Mouse (Mus musculus) liver, embryonic 16.5 days (tissue): ENCODE data around the gene Paqr9. TPM values are rescaled to one million over a fixed set of nuclear protein-coding genes. Genes with fewer than 3 reads are reported as not detected.

Experiments
- ATAC-seq: fragments of 200-750 bp; cut with Nextera tagmentation; 2 replicates; pipeline ENCODE4 v1.8.0; 2017; ENCODE audit warnings: low read depth, mild to moderate bottlenecking, moderate number of reproducible peaks, moderate library complexity
- H3K27ac ChIP-seq: fragments of 300-500 bp; sonication (generic); 2 replicates; pipeline ENCODE4 v1.5.1; 2014; ENCODE audit warnings: mild to moderate bottlenecking, low read length
- H3K27me3 ChIP-seq: fragments of 300-500 bp; sonication (generic); 2 replicates; pipeline ENCODE4 v1.6.1; 2014; ENCODE audit warnings: low read depth, low read length, mixed read lengths; ENCODE audit not compliant: control insufficient read depth, insufficient read depth
- H3K36me3 ChIP-seq: fragments of 300-500 bp; sonication (generic); 2 replicates; pipeline ENCODE4 v1.6.1; 2014; ENCODE audit warnings: mild to moderate bottlenecking; ENCODE audit not compliant: control insufficient read depth, insufficient read depth
- H3K4me1 ChIP-seq: fragments of 300-500 bp; sonication (generic); 2 replicates; pipeline ENCODE4 v1.6.1; 2014; ENCODE audit warnings: low read depth, low read length, mixed read lengths; ENCODE audit not compliant: control insufficient read depth
- H3K4me2 ChIP-seq: fragments of 300-500 bp; sonication (generic); 2 replicates; pipeline ENCODE4 v1.6.1; 2014; ENCODE audit warnings: low read depth, low read length, mixed read lengths
- H3K4me3 ChIP-seq: fragments of 300-500 bp; sonication (generic); 2 replicates; pipeline ENCODE4 v1.5.1; 2014; ENCODE audit warnings: low read depth, mild to moderate bottlenecking, low read length
- H3K9ac ChIP-seq: fragments of 300-500 bp; sonication (generic); 2 replicates; pipeline ENCODE4 v1.6.1; 2014; ENCODE audit warnings: low read depth, low read length
- H3K9me3 ChIP-seq: fragments of 300-500 bp; sonication (generic); replicated peaks from 2 replicates; pipeline ENCODE4 v1.6.1; 2016; ENCODE audit warnings: low read length; ENCODE audit not compliant: control insufficient read depth
- WGBS: fragments of 180-500 bp; shearing (Covaris S2); extraction: QIAGEN DNeasy Blood & Tissue Kit; methylation state at CpG from one replicate; pipeline ENCODE4 v1.1.7; 2014; ENCODE audit not compliant: insufficient replicate concordance; 5-methylcytosine and 5-hydroxymethylcytosine counted together
- polyA plus RNA-seq: library from polyadenylated mRNA; unstranded; fragments of >200 nt; fragmentation: Nextera tagmentation; extraction: Ambion mirVana; gene quantifications from 2 replicates; pipeline ENCODE4 v1.2.1, GENCODE M21; 2015

Gene Paqr9
- polyA plus RNA-seq, 1 experiment from 2014 or later = 6.7 TPM

- no peaks in the 10 kb centered on the region for H3K9me3 ChIP-seq
- no peak overlapping the region for H3K4me3 ChIP-seq
- H3K27me3 ChIP-seq = peaks cover 14% of the 10 kb centered on the region
- WGBS = 46% methylated on average over 16 of the region's 16 CpGs
- H3K4me2 ChIP-seq = no peak overlapping the region
- peak overlapping the region; percentile 68 for H3K27ac ChIP-seq
- no peaks in the 10 kb centered on the region for H3K36me3 ChIP-seq
- H3K4me1 ChIP-seq = no peaks in the 10 kb centered on the region
- H3K9ac ChIP-seq = no peak overlapping the region
- peak; percentile 93 for ATAC-seq
Observed at GRCm38 (mm10) chr9:95581021-95581757, 21.7 kb downstream of the Paqr9 start.

DNA sequence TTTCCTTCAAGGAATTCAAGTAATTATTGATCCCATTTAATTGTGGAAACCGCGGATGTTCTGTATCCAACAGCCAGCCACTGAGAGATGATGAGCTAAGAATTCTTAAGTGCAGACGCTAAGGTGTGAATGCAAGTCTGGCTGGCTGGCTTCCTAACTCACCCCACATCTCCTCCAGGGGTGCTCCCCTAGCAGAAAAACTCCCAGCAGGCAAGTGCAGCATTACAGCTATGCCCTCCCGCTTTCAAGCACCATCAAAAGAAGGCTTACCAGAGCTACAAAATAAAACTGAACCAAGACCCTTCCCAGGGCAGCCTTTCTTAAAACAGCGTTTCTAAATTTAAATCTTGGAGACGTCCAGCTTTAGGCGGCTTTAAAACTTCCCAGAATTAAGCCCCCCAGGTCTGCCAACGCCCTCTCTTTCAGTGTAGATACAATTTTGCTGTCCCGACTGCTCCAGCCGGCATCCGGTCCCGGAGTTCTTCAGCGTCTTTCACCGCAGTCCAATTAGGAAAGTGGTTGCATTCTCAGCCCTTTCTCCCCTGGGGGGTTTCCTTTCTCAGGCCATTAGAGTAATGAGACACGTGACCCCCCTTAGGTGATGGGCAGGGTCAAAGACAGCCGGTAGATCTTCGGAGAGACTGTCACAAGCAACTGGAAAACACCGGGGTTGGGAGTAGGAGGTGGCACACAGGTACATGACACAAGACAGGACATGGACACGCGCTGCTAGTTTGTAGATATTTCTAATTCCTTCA lies 22.5 kb downstream of the Paqr9 start:
- H3K9ac ChIP-seq = peak overlapping the region; percentile 10; the same call in 1 of the 2 replicates
- H3K27me3 ChIP-seq = peaks cover 14% of the 10 kb centered on the region
- no peak for ATAC-seq
- WGBS = 13% methylated on average over 20 of the region's 20 CpGs
- H3K9me3 ChIP-seq = no peaks in the 10 kb centered on the region
- H3K4me3 ChIP-seq = 0 out of 2 replicates have a peak overlapping the region, but pooled peaks have one; percentile 4
- peak overlapping the region; percentile 68 for H3K27ac ChIP-seq
- H3K4me2 ChIP-seq = peak overlapping the region; percentile 35
- H3K4me1 ChIP-seq = no peaks in the 10 kb centered on the region
- H3K36me3 ChIP-seq = no peaks in the 10 kb centered on the region

DNA sequence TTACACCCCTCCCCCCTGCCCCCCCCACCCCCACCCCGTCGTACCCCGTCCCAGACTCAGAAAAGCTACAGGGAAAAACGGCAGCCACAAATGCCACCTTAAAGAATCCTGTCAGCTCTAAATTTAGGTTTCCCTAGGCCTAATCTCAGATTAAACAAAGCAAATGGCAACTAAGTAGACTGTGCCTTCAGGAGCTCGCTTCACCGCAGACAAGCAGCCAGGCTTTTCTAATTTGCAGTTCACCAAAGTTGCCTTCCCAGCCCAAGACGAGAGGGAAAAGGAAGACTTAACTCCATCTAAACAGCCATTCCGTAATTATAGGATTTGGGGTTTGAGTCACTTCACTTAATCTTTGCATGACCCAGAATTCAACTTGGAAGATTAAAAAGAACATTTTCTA lies 23.1 kb downstream of the Paqr9 start:
- H3K36me3 ChIP-seq = no peaks in the 10 kb centered on the region
- H3K9me3 ChIP-seq = no peaks in the 10 kb centered on the region
- no peak overlapping the region for H3K4me3 ChIP-seq
- H3K4me1 ChIP-seq = no peaks in the 10 kb centered on the region
- H3K27me3 ChIP-seq = peaks cover 14% of the 10 kb centered on the region
- H3K9ac ChIP-seq = no peak overlapping the region
- 22% methylated on average over 8 of the region's 8 CpGs for WGBS
- H3K27ac ChIP-seq = no peak overlapping the region
- no peak for ATAC-seq
- peak overlapping the region; percentile 35 for H3K4me2 ChIP-seq

GRCm38 (mm10) chr9:95586046-95586445 lies 26.6 kb downstream of the Paqr9 start:
- 69% methylated on average over 5 of the region's 5 CpGs for WGBS
- no peaks in the 10 kb centered on the region for H3K4me1 ChIP-seq
- H3K27me3 ChIP-seq = peaks cover 12% of the 10 kb centered on the region
- H3K9ac ChIP-seq = no peak overlapping the region
- ATAC-seq = no peak
- no peak overlapping the region for H3K27ac ChIP-seq
- no peak overlapping the region for H3K4me2 ChIP-seq
- no peaks in the 10 kb centered on the region for H3K36me3 ChIP-seq
- H3K4me3 ChIP-seq = no peak overlapping the region
- H3K9me3 ChIP-seq = no peaks in the 10 kb centered on the region

- no peaks in the 10 kb centered on the region for H3K9me3 ChIP-seq
- H3K9ac ChIP-seq = no peak overlapping the region
- no peaks in the 10 kb centered on the region for H3K36me3 ChIP-seq
- H3K4me3 ChIP-seq = no peak overlapping the region
- H3K27ac ChIP-seq = no peak overlapping the region
- 71% methylated on average over 7 of the region's 7 CpGs for WGBS
- ATAC-seq = no peak
- no peaks in the 10 kb centered on the region for H3K4me1 ChIP-seq
- H3K27me3 ChIP-seq = no peaks in the 10 kb centered on the region; the same call in 1 of the 2 replicates
- H3K4me2 ChIP-seq = no peak overlapping the region
Observed at GRCm38 (mm10) chr9:95588070-95588469, 28.6 kb downstream of the Paqr9 start.

DNA sequence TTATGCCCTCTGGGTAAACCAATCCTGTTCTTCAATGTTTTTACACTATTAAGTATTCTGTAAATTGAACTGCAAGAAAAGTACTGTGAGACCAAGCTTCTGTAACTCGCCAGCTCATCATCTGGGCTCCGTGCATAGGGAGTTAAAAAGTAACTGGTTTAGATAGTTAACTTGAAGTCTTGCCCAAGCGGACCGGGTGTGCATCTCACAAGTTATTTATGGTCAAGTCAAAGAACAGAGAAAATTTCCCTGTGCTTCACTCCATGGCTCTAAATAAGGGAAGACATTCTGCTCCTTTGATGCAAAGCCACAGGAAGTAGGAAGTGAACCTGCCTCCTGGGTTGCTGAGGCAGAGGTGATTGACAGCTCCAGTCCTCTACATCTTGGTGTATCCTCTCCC lies 34.8 kb downstream of the Paqr9 start:
- Histone ChIP-seq H3K4me3 (no peak overlapping the region), H3K9ac (no peak overlapping the region), H3K4me2 (no peak overlapping the region), H3K9me3 (no peaks in the 10 kb centered on the region), H3K4me1 (no peaks in the 10 kb centered on the region), H3K27me3 (no peaks in the 10 kb centered on the region), H3K27ac (no peak overlapping the region), H3K36me3 (no peaks in the 10 kb centered on the region)
- ATAC-seq = no peak
- 51% methylated on average over 4 of the region's 4 CpGs for WGBS

DNA sequence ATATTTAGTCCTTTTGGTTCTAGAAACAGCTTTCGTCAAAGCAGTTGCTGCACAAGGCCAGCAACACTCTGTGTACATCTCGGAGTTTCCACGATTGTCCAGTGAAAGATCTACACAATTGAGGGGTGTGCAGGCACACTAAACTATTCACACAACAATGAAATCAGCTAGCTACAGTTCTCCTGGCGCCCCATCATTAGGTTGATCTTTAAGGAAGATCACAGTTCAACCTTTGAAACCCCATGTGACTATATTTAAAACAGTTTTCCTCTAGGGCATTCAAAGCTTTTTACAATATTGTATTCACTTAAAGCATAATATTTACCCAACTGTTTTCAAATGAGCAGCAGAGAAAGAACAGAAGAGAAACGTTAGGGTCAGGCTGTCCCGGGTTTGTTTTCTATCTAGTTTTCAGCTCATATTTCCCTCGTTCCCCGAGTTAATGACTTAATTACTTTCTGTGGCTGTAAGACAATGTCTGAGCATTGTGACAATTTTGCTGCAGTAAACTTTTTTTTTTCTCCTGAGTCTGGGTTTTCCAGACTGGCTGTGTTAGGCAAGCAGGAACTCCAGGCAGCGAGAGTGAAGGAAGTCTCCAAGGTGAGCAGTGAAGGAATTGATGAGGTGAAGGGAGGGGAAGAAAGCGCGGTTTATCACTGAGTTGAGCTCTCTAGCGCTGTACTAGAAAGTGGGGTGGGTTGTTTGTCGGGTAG lies 38.2 kb downstream of the Paqr9 start:
- no peak overlapping the region for H3K27ac ChIP-seq
- H3K36me3 ChIP-seq = no peaks in the 10 kb centered on the region
- H3K4me1 ChIP-seq = no peaks in the 10 kb centered on the region
- H3K9me3 ChIP-seq = no peaks in the 10 kb centered on the region
- H3K27me3 ChIP-seq = no peaks in the 10 kb centered on the region
- H3K9ac ChIP-seq = no peak overlapping the region
- WGBS = 44% methylated on average over 13 of the region's 13 CpGs
- ATAC-seq = no peak
- no peak overlapping the region for H3K4me3 ChIP-seq
- no peak overlapping the region for H3K4me2 ChIP-seq

DNA sequence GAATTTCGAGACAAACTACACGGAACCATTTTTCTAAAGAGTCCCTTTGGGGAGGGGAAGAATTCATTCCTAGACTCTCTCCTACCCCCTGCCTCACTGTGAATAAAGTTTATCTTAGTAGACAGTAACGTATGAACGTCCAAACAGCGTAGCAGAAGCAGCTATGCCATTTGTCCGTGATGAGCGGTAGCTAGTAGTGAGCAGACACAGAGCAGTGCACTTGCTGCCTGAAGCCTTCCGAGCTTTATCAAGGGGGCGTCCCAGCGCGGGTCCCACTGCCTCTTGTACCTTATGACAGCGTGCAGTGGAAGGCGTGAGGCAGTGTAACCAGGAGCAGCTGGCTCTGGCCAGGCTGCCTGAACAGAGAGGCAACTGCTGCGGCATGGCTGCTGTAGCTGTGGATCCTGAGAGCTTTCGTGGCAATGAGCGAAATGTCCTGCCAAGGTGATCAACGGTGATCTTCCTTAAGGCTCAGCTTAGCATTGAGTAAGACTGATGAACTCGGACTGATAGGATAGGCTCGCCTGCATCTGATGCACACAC lies 38.8 kb downstream of the Paqr9 start:
- H3K27me3 ChIP-seq = no peaks in the 10 kb centered on the region
- ATAC-seq = no peak
- no peaks in the 10 kb centered on the region for H3K4me1 ChIP-seq
- H3K27ac ChIP-seq = no peak overlapping the region
- no peak overlapping the region for H3K9ac ChIP-seq
- no peaks in the 10 kb centered on the region for H3K36me3 ChIP-seq
- no peak overlapping the region for H3K4me3 ChIP-seq
- H3K9me3 ChIP-seq = no peaks in the 10 kb centered on the region
- H3K4me2 ChIP-seq = no peak overlapping the region
- 48% methylated on average over 19 of the region's 19 CpGs for WGBS
